Mouse (Mus musculus) forebrain, embryonic 10.5 days (tissue): ENCODE measurements at regions not wholly inside any gene's neighbourhood (a gene's known extent, or its start where the extent isn't known, plus 50 kb on each side); places are given as distances from the start of the nearest gene placed in this dataset.

Experiments
- DNase-seq: peaks from one replicate; pipeline ENCODE4 v3.0.0-alpha.2; 2017; ENCODE audit warnings: low spot score; ENCODE audit errors: extremely low spot score
- H3K27ac ChIP-seq: fragments of 300-500 bp; sonication (generic); 2 replicates; pipeline ENCODE4 v1.5.1; 2016; ENCODE audit warnings: mild to moderate bottlenecking
- H3K27me3 ChIP-seq: fragments of 300-500 bp; sonication (generic); 2 replicates; pipeline ENCODE4 v1.6.1; 2016; ENCODE audit warnings: mild to moderate bottlenecking; ENCODE audit not compliant: poor library complexity, severe bottlenecking
- H3K36me3 ChIP-seq: fragments of 300-500 bp; sonication (generic); replicated peaks from 2 replicates; pipeline ENCODE4 v1.6.1; 2016; ENCODE audit warnings: mild to moderate bottlenecking, moderate library complexity
- H3K4me1 ChIP-seq: fragments of 300-500 bp; sonication (generic); 2 replicates; pipeline ENCODE4 v1.6.1; 2016
- H3K4me3 ChIP-seq: fragments of 300-500 bp; sonication (generic); 2 replicates; pipeline ENCODE4 v1.5.1; 2016; ENCODE audit warnings: mild to moderate bottlenecking, moderate library complexity
- H3K9me3 ChIP-seq: fragments of 300-500 bp; sonication (generic); 2 replicates; pipeline ENCODE4 v1.6.1; 2016; ENCODE audit warnings: mild to moderate bottlenecking, moderate library complexity
- WGBS: fragments of 180-500 bp; shearing (Covaris S2); methylation state at CpG from one replicate; pipeline ENCODE4 v1.1.7; 2016; 5-methylcytosine and 5-hydroxymethylcytosine counted together

- Histone ChIP-seq H3K27ac (no peak overlapping the region), H3K4me3 (no peak overlapping the region), H3K36me3 (no peaks in the 10 kb centered on the region), H3K9me3 (no peaks in the 10 kb centered on the region), H3K27me3 (no peaks in the 10 kb centered on the region), H3K4me1 (peaks cover 16% of the 10 kb centered on the region)
- 86% methylated on average over 5 of the region's 5 CpGs for WGBS
- DNase-seq: no peak
Measured at GRCm38 (mm10) chr11:71911284-71911683, 126.0 kb downstream of the Aipl1 start.

DNA sequence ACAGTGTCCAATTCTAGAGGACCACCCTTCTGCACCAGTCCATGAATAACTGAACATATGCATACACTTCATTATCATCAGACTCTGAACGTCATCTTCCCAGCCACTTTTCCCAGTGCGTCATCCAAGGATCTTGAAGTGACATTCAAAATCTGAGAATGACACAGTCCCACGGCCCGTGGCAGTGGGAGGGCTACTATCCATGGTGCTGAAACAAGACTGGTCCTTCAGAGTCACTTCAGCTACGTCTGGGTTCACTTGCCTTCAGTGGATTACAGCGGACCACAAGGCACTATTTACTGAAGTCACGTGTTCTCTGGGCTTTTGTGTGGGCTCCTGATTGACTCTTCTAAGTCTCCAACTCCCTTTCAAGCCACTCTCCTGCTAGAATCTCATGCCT is 128.7 kb downstream of the Aipl1 start:
- H3K27ac ChIP-seq: no peak overlapping the region
- H3K4me1 ChIP-seq: no peaks in the 10 kb centered on the region
- WGBS: 47% methylated on average over 7 of the region's 7 CpGs
- no peak overlapping the region for H3K4me3 ChIP-seq
- no peak for DNase-seq
- H3K27me3 ChIP-seq: no peaks in the 10 kb centered on the region
- H3K9me3 ChIP-seq: no peaks in the 10 kb centered on the region
- H3K36me3 ChIP-seq: no peaks in the 10 kb centered on the region

DNA sequence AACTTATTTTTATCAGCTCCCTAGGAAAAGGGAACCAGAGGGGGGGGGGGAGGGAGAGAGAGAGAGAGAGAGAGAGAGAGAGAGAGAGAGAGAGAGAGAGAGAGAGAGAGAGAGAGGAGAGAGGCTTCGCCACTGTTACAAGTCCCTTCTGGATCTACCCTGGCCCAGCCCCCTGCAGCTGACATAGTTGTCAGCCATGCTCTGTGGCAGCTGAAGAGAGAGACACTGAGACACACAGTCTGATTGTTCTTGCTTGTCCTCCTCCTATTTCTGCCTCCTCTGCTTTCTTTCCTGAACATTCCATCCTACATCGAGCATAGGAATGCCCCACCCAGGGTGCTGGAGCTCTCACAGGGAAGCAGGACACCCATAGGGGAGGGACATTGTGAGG is 134.3 kb downstream of the Aipl1 start:
- Histone ChIP-seq H3K9me3 (no peaks in the 10 kb centered on the region), H3K27me3 (no peaks in the 10 kb centered on the region), H3K27ac (no peak overlapping the region), H3K4me1 (peaks cover 9% of the 10 kb centered on the region; the same call in 1 of the 2 replicates), H3K4me3 (no peak overlapping the region), H3K36me3 (no peaks in the 10 kb centered on the region)
- DNase-seq: no peak
- WGBS: 65% methylated on average over 2 of the region's 2 CpGs

- no peaks in the 10 kb centered on the region for H3K9me3 ChIP-seq
- no peak overlapping the region for H3K27ac ChIP-seq
- no peak for DNase-seq
- H3K4me3 ChIP-seq: no peak overlapping the region
- 79% methylated on average over 10 of the region's 10 CpGs for WGBS
- H3K27me3 ChIP-seq: no peaks in the 10 kb centered on the region
- peaks cover 9% of the 10 kb centered on the region; the same call in 1 of the 2 replicates for H3K4me1 ChIP-seq
- no peaks in the 10 kb centered on the region for H3K36me3 ChIP-seq
Measured at GRCm38 (mm10) chr11:71902304-71903019, 134.8 kb downstream of the Aipl1 start.

DNA sequence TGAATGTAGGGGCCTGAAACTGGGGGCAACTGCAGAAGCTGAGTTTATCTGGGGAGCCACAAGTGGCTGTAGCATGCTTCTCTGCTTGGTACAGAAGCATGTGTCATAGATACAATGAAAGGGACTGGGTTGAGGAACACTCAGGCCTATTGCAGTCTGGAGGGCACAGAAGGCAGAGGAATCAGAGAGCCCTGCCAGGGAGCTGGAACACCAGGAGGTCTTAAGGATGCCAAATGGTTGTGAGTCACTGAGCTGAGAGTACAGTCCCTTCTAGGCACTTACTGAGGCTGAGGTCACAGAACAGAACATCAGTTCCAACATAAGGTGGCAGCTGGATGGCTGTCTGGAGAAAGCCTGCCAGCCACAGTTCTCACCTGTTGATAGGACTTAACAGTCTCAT is 136.5 kb downstream of the Aipl1 start:
- no peak for DNase-seq
- peaks cover 9% of the 10 kb centered on the region; the same call in 1 of the 2 replicates for H3K4me1 ChIP-seq
- H3K36me3 ChIP-seq: no peaks in the 10 kb centered on the region
- no peak overlapping the region for H3K27ac ChIP-seq
- no peaks in the 10 kb centered on the region for H3K27me3 ChIP-seq
- no peak overlapping the region for H3K4me3 ChIP-seq
- H3K9me3 ChIP-seq: no peaks in the 10 kb centered on the region

- H3K36me3 ChIP-seq: no peaks in the 10 kb centered on the region
- 0 out of 2 replicates have a peak, but pooled peaks cover 1% of the 10 kb centered on the region for H3K4me1 ChIP-seq
- no peaks in the 10 kb centered on the region for H3K27me3 ChIP-seq
- WGBS: 74% methylated on average over 2 of the region's 2 CpGs
- no peak for DNase-seq
- no peaks in the 10 kb centered on the region for H3K9me3 ChIP-seq
- no peak overlapping the region for H3K4me3 ChIP-seq
- no peak overlapping the region for H3K27ac ChIP-seq
Measured at GRCm38 (mm10) chr11:71897551-71897950, 139.8 kb downstream of the Aipl1 start.

- H3K4me3 ChIP-seq: no peak overlapping the region
- H3K27me3 ChIP-seq: no peaks in the 10 kb centered on the region
- no peaks in the 10 kb centered on the region for H3K4me1 ChIP-seq
- H3K9me3 ChIP-seq: no peaks in the 10 kb centered on the region
- 68% methylated on average over 3 of the region's 3 CpGs for WGBS
- no peak for DNase-seq
- no peaks in the 10 kb centered on the region for H3K36me3 ChIP-seq
- no peak overlapping the region for H3K27ac ChIP-seq
Measured at GRCm38 (mm10) chr11:71897141-71897540, 140.2 kb downstream of the Aipl1 start.

DNA sequence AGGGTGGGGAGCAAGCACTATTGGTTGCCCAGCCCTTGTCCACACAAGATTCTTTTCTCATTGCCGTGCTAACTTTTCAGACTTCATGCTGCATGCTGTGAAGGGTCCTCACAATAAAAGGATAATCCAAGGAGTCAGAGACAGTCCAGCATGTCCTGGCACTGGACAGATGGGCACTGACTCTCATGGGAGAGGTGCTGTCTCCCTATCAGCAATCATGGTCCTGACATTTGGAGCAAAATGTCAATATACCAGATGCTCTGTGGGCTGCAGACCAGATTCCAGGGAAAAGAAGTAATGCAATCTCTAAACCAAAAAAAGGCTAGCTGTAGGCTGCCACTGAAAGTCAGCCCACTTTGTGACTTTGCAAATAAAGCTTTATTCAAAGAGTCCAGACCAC is 141.5 kb downstream of the Wscd1 start:
- H3K27me3 ChIP-seq: no peaks in the 10 kb centered on the region
- no peak for DNase-seq
- 74% methylated on average over 1 of the region's 1 CpGs for WGBS
- H3K4me1 ChIP-seq: 0 out of 2 replicates have a peak, but pooled peaks cover 5% of the 10 kb centered on the region
- H3K36me3 ChIP-seq: no peaks in the 10 kb centered on the region
- H3K4me3 ChIP-seq: no peak overlapping the region
- no peaks in the 10 kb centered on the region for H3K9me3 ChIP-seq
- H3K27ac ChIP-seq: no peak overlapping the region

- Histone ChIP-seq H3K9me3 (no peaks in the 10 kb centered on the region), H3K36me3 (no peaks in the 10 kb centered on the region), H3K27ac (no peak overlapping the region), H3K4me1 (0 out of 2 replicates have a peak, but pooled peaks cover 5% of the 10 kb centered on the region), H3K4me3 (no peak overlapping the region), H3K27me3 (no peaks in the 10 kb centered on the region)
- DNase-seq: no peak
- 92% methylated on average over 4 of the region's 4 CpGs for WGBS
Measured at GRCm38 (mm10) chr11:71889161-71889560, 139.4 kb downstream of the Wscd1 start.

DNA sequence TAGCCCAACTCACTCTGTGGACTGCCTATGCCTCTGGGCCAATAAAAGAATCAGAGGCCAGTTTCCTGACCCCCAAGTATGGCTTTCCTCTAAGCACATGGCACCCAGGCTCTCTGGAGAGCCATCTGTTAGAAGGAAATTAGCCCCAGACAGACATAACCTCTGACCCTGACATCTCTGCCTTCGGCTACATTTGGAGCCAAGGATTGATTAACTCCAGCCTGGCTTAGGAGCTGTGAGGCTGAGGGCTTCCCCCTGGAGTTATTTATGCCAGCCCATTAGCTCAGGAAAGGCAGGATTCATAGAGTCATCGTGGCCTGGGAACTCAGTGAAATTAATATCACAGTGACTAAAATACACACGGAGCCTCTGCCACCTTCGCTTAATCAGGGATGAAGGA is 137.5 kb downstream of the Wscd1 start:
- Histone ChIP-seq H3K9me3 (no peaks in the 10 kb centered on the region), H3K4me1 (0 out of 2 replicates have a peak, but pooled peaks cover 5% of the 10 kb centered on the region), H3K4me3 (no peak overlapping the region), H3K36me3 (no peaks in the 10 kb centered on the region), H3K27me3 (no peaks in the 10 kb centered on the region), H3K27ac (no peak overlapping the region)
- no peak for DNase-seq
- WGBS: 81% methylated on average over 4 of the region's 4 CpGs

DNA sequence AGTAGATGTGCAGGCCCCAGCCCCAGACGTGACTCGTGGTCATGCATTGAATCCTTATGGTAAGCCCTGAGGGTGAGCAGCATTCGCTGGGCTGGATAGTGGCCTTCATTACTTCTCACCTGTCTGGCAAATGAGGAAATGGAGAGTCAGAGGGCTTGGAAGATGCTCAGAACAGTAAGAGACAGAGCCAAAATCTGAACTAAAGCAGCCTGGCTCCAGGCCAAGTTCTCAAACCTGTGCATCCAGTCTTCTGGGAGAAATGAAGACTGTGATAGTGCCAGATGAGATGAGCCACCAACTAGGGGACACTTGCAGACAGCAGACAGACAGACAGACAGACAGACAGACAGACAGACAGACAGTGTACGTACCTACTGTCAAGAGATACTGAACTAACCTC is 137.1 kb downstream of the Wscd1 start:
- DNase-seq: no peak
- 77% methylated on average over 4 of the region's 4 CpGs for WGBS
- 0 out of 2 replicates have a peak, but pooled peaks cover 5% of the 10 kb centered on the region for H3K4me1 ChIP-seq
- H3K4me3 ChIP-seq: no peak overlapping the region
- no peaks in the 10 kb centered on the region for H3K27me3 ChIP-seq
- no peaks in the 10 kb centered on the region for H3K9me3 ChIP-seq
- H3K36me3 ChIP-seq: no peaks in the 10 kb centered on the region
- H3K27ac ChIP-seq: no peak overlapping the region

- Histone ChIP-seq H3K4me3 (no peak overlapping the region), H3K27ac (no peak overlapping the region), H3K9me3 (no peaks in the 10 kb centered on the region), H3K36me3 (no peaks in the 10 kb centered on the region), H3K4me1 (0 out of 2 replicates have a peak, but pooled peaks cover 5% of the 10 kb centered on the region), H3K27me3 (no peaks in the 10 kb centered on the region)
- WGBS: 80% methylated on average over 6 of the region's 6 CpGs
- no peak for DNase-seq
Measured at GRCm38 (mm10) chr11:71884861-71885260, 135.1 kb downstream of the Wscd1 start.

DNA sequence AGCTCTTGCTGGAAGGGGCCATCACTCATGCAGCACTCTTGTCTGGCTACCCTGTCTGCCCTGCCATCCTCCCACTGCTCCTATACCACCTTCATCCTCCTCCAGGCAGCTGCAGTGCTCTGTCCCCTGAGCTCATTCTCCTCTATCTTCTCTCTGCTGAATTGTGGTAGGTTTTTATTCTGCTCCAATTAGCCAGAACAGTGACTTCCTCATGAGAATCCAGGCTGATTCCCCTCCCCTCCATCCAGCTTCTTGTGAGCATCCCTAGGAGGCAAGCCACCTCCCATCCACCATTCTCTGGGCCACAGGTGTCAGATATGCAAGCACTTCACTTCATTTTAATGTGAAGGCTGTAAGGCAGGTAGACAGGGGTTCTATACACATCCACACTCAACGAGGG is 132.1 kb downstream of the Wscd1 start:
- Histone ChIP-seq H3K4me1 (0 out of 2 replicates have a peak, but pooled peaks cover 1% of the 10 kb centered on the region), H3K4me3 (no peak overlapping the region), H3K27me3 (no peaks in the 10 kb centered on the region), H3K27ac (no peak overlapping the region), H3K36me3 (no peaks in the 10 kb centered on the region), H3K9me3 (no peaks in the 10 kb centered on the region)
- DNase-seq: no peak
- WGBS: 79% methylated on average over 1 of the region's 1 CpGs
